Mouse (Mus musculus): ENCODE data around the gene Dusp15.
A peak's percentile ranks its signal among the peaks of the same experiment; 100 is the strongest.

The Dusp15 gene

DNA sequence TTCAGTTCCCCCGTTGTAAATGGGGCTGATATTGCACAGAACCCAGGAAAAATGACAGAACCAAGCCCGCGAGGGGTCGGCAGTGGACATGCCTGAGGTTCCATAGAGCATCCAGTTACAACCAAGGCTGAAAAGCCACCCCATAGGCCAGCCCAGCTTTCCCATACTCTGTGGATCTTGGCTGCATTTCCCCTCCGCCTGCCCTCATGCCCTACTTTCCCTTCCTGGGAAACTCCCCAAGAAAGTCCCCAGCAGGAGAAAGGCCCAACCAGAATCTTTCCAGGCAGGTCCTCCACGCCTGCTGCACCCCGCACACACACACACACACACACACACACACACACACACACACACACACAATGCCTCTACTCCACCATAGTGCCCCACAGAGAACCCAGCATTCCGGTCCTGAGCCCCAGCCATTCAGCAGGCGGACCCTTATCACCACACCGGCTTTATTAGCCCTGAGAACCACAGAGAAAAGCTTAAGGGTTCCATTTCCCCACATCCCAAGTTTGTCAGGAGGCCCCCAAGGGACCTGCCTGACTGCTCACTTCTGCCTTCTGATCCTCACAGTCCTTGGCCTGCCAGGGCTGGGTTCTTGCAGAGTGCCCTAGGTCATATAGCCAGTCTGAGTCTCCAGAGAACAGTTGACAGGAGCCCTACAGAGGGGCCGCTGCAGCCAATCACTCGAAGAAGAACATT is 19.9 kb downstream of the Dusp15 start:
- peak; percentile 60 for DNase-seq (ENCODE audit: low read depth)

DNA sequence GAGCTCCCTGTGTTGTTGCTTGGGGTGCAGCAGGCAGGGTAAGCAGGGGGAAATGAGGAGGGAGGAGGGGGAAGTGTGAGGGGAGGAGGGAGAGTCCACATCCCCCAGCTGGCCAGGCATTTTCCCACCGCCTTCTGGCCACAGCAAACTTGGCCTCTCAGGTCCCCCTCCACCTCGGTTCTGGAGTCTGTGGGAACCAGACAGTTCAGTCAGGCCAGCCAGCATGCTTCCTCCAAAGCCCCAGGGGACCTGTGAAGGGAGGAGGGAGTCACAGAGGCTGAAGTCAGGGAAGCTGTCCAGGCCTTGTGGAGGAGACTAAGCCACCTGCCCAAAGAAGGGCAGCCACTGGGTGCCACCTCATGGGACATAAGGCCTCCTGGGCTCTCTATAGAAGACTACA is 21.2 kb downstream of the Dusp15 start:
- no peak for DNase-seq (ENCODE audit: low read depth)

DNA sequence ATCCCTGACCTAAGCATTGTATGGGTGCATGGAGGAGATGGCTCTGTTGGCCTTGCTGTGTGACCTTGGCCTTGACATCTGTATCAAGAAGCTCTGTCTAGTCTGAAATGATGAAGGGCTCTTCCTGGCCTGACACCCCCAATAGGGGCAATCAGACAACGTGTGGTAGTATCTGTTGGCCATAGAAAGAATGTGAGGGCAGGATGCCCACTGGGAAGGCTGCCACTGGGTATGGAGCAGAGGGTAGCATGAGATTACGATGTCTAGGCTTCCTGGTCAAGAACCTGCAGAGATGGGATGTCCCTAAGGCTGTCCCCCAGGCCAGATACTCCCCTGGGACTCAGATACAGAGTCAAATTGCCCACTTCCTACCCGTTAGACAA is 22.5 kb downstream of the Dusp15 start:
- DNase-seq (ENCODE audit: low read depth): no peak

- no peak for DNase-seq (ENCODE audit: low read depth)
Observed at GRCm38 (mm10) chr2:152928219-152928987, 23.1 kb downstream of the Dusp15 start.

DNA sequence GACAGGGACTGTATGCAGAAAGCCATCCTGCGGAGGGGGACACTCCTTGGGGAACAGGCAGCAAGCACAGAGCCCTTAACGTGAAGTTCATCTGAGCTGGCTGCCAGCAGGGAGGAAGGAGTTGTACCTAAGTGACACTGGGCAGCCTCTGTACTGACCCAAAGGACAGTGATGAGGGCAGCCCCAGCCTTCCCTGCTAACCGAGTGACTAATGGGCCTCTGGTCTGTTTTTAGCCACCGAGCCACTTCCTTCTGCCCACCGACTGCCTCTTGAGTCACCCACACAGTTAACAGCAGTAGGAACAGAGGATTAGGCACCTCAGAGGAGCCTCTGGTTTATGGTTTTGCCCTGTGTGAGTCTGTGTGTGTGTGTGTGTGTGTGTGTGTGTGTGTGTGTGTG is 24.1 kb downstream of the Dusp15 start:
- DNase-seq (ENCODE audit: low read depth): peak; percentile 97

GRCm38 (mm10) chr2:152926896-152927295 is 24.6 kb downstream of the Dusp15 start:
- DNase-seq (ENCODE audit: low read depth): peak; percentile 88

DNA sequence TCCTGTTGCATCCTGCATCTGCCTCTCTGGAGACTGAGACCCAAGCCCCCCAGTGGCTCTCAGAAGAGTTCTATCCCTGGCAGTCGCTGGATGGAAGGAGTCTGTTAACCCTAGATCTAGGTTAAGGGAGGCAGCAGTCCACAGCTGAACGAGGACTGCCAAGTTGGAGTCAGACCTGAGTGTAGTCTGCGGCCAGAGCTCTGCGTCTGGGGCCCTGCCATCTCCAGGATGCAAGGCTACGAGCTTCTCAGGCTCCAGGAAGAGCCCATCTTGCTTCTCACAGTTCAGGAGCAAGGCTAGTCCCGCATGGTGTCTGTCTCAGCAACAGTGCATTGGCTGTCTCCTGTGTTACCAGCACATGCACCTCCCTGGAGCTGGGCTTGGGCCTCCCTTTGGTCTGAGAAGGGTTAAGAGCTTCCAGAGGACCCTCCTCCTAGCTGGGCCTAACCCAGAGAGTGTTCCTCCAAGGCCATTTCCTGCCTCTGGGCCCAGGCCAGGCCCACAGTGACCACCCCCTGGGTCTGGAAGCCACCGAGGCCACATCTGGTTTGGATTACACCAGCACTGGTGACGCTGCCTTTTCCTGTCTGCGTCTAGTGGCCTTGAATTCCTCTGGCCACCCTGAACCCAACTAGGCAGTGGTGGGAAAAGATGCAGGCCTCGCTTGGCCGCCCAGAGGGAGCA is 26.2 kb downstream of the Dusp15 start:
- peak; percentile 97 for DNase-seq (ENCODE audit: low read depth)

DNA sequence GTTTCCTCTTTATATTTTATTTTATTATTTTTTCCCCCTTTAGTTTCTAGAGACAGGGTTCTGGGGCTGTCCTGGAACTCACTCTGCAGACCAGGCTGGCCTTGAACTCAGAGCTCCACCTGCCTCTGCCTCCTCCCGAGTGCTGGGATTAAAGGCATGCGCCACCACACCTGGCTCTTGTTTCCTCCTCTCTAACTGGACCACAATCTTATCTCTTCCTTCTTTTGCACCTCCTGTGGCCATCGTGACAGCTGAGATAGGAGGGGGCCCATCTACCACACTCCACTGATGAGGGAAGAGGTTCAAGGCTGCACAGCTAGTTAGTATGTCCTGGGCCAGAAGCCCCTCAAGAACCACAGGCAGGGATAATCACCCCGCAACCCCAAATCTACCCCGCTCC is 27.0 kb downstream of the Dusp15 start:
- peak; percentile 87 for DNase-seq (ENCODE audit: low read depth)

GRCm38 (mm10) chr2:152924128-152924527 is 27.4 kb downstream of the Dusp15 start:
- no peak for DNase-seq (ENCODE audit: low read depth)

DNA sequence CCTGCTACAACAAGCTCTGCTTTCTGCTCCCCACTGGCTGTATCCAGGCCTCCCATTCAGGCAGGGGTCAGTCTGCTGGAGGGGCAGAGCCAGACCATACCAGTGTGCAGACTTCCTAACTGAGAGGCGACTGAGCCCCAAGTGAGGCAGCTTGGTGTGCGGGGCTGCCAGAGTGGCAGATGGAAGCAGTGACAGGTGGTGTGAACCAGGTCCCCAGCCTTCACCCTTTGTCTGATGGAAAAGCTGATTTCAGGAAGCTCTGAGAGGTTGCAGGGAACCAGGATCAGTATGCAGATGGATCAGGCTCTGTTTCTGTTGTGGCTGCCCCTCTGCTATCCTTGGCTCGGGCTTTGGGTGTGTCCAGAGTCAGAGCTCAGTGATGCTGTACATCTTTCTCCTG is 27.9 kb downstream of the Dusp15 start:
- DNase-seq (ENCODE audit: low read depth): no peak

- DNase-seq (ENCODE audit: low read depth): no peak
Observed at GRCm38 (mm10) chr2:152922376-152922775, 29.1 kb downstream of the Dusp15 start.

DNA sequence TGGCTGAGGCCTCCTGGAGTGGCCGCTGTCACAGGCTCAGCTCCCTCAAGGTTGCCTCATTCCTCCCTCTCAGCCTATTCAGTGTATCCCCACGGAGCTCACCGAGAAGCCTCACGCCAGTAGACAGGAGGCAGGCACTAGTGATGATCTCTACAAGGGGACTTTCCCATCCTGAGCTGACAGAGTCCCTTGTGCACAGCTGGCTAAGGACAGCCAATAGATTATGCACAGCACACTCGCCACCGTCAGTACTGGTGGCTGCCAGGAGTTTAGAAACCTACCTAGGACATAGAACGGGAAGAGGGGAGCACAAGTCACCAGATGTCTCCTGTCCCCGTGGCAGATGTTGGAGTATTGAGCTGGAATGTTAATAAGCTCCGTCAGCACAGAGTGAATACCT is 33.8 kb downstream of the Dusp15 start:
- DNase-seq (ENCODE audit: low read depth): no peak

GRCm38 (mm10) chr2:152916111-152916510 is 35.4 kb downstream of the Dusp15 start:
- DNase-seq (ENCODE audit: low read depth): no peak

DNA sequence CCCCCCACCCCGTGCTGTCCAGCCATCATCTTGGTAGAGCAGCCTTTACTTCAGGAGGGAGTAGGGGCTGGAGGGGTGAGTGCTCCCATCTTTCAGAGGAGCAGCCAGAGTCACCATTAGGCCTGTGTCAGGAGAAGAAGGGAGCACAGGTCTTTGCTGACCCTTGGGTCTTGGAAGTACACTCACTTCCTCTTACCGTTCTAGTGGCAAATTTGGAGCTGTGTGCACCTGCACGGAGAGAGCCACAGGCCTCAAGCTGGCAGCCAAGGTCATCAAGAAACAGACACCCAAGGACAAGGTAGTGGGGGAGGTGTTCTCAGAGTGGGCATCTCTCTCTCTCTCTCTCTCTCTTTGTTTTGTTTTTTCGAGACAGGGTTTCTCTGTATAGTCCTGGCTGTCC is 36.0 kb downstream of the Dusp15 start:
- no peak for DNase-seq (ENCODE audit: low read depth)

DNA sequence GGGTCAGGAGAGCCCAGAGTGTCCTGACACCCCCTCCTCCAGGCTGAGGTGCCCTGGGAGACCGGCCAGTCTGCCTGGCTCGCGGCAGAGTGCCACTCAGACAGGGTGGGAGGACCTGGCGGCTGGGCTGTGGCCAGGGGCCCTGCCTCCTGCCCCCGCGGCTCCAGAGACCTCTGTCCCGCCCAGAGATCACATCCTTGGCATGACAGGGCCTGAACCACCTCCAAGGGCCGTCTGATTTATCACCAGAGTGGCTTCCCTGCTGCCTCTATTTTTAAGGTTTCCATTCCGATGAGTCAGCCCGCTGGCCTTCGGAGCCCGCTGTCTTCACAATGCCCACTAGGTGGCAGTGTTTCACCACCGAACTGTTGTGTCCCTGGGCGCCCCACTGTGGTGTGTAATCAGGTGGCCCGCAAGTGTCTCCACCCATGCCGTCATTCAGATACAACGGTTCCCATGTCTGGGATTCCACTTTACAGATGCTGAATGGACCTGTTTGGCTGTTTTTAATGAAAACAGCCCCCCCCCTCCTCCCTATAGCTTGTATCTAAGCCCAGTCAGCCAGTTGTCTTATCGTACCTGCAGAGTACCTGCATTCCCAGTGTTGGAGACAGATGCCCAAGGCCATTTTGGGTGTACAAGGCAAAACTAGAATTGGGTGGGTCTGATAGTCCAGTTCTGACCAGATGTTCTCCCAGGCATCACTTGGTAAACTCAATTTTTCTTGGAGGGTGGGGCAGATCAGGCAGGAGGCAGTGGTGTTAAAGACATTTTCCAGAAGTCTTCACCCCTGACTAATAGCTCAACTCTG is 37.0 kb downstream of the Dusp15 start:
- peak; percentile 91 for DNase-seq (ENCODE audit: low read depth)

GRCm38 (mm10) chr2:152913471-152913870 is 38.0 kb downstream of the Dusp15 start:
- no peak for DNase-seq (ENCODE audit: low read depth)

- DNase-seq (ENCODE audit: low read depth): no peak
Observed at GRCm38 (mm10) chr2:152911432-152911831, 40.1 kb downstream of the Dusp15 start.

GRCm38 (mm10) chr2:152911031-152911430 is 40.5 kb downstream of the Dusp15 start, which contains the start of gene Mylk2:
TSS of gene Mylk2 (plus strand) at chr2:152911352.
- DNase-seq (ENCODE audit: low read depth): no peak

GRCm38 (mm10) chr2:152909848-152910247 is 41.6 kb downstream of the Dusp15 start:
- DNase-seq (ENCODE audit: low read depth): no peak

GRCm38 (mm10) chr2:152907114-152907943 is 44.2 kb downstream of the Dusp15 start:
- DNase-seq (ENCODE audit: low read depth): no peak
